Mouse (Mus musculus) fat pad, adult 2 months (tissue): ENCODE measurements around the gene E130208F15Rik.

Experiments used
- DNase-seq: peaks from one replicate; pipeline ENCODE4 v3.0.0-alpha.2; 2011; ENCODE audit warnings: low read depth, low spot score; ENCODE audit errors: extremely low read depth

E130208F15Rik gene

GRCm38 (mm10) chr7:30333436-30333835 lies 11.9 kb downstream of the E130208F15Rik start:
- no peak for DNase-seq

GRCm38 (mm10) chr7:30334563-30334962 lies 13.0 kb downstream of the E130208F15Rik start:
- no peak for DNase-seq

GRCm38 (mm10) chr7:30335688-30336087 lies 14.1 kb downstream of the E130208F15Rik start:
- no peak for DNase-seq

GRCm38 (mm10) chr7:30336384-30336783 lies 14.8 kb downstream of the E130208F15Rik start:
- no peak for DNase-seq

- DNase-seq = no peak
These were observed 18.0 kb downstream of the E130208F15Rik start for GRCm38 (mm10) chr7:30339432-30340109.

GRCm38 (mm10) chr7:30346635-30347379 lies 25.3 kb downstream of the E130208F15Rik start:
- DNase-seq = no peak

GRCm38 (mm10) chr7:30347828-30348227 lies 26.3 kb downstream of the E130208F15Rik start:
- no peak for DNase-seq

GRCm38 (mm10) chr7:30353279-30353822 lies 31.8 kb downstream of the E130208F15Rik start:
- DNase-seq = no peak

GRCm38 (mm10) chr7:30354059-30354458 lies 32.5 kb downstream of the E130208F15Rik start:
- no peak for DNase-seq

GRCm38 (mm10) chr7:30358378-30359186 lies 37.0 kb downstream of the E130208F15Rik start:
- DNase-seq = no peak

GRCm38 (mm10) chr7:30359276-30359865 lies 37.8 kb downstream of the E130208F15Rik start:
- no peak for DNase-seq

GRCm38 (mm10) chr7:30360028-30360427 lies 38.5 kb downstream of the E130208F15Rik start:
- DNase-seq = no peak

- DNase-seq = no peak
These were observed 41.3 kb downstream of the E130208F15Rik start, which contains the start of gene Lrfn3 for GRCm38 (mm10) chr7:30362652-30363343. Gene Lrfn3 (minus strand): TSS chr7:30362772.

GRCm38 (mm10) chr7:30363344-30363738 lies 41.8 kb downstream of the E130208F15Rik start:
- no peak for DNase-seq

GRCm38 (mm10) chr7:30367466-30367865 lies 45.9 kb downstream of the E130208F15Rik start:
- DNase-seq = no peak
